Mouse (Mus musculus): ENCODE results near the gene Rasl11b.

Rasl11b gene

GRCm38 (mm10) chr5:74194841-74195613, at the start of gene Rasl11b:
TSS of gene Rasl11b (plus strand) at chr5:74195286.
- DNase-seq (ENCODE audit: low spot score), result peak; percentile 95

GRCm38 (mm10) chr5:74147631-74148030, 47.5 kb upstream of the Rasl11b start:
- DNase-seq (ENCODE audit: low spot score), result no peak

GRCm38 (mm10) chr5:74149975-74150374, 45.1 kb upstream of the Rasl11b start:
- DNase-seq (ENCODE audit: low spot score), result no peak

- DNase-seq (ENCODE audit: low spot score), result no peak
Measured at GRCm38 (mm10) chr5:74151774-74152173, 43.3 kb upstream of the Rasl11b start.

- peak; percentile 46 for DNase-seq (ENCODE audit: low spot score)
Measured at GRCm38 (mm10) chr5:74155860-74156351, 39.2 kb upstream of the Rasl11b start.

GRCm38 (mm10) chr5:74158929-74159632, 36.0 kb upstream of the Rasl11b start:
- DNase-seq (ENCODE audit: low spot score), result no peak

- DNase-seq (ENCODE audit: low spot score), result no peak
Measured at GRCm38 (mm10) chr5:74159906-74160305, 35.2 kb upstream of the Rasl11b start.

GRCm38 (mm10) chr5:74160349-74160748, 34.7 kb upstream of the Rasl11b start:
- DNase-seq (ENCODE audit: low spot score), result no peak

- DNase-seq (ENCODE audit: low spot score), result peak; percentile 76
Measured at GRCm38 (mm10) chr5:74161297-74161926, 33.7 kb upstream of the Rasl11b start.

- peak; percentile 24 for DNase-seq (ENCODE audit: low spot score)
Measured at GRCm38 (mm10) chr5:74162013-74162412, 33.1 kb upstream of the Rasl11b start.

- no peak for DNase-seq (ENCODE audit: low spot score)
Measured at GRCm38 (mm10) chr5:74163141-74163540, 31.9 kb upstream of the Rasl11b start.

GRCm38 (mm10) chr5:74164547-74164946, 30.5 kb upstream of the Rasl11b start:
- no peak for DNase-seq (ENCODE audit: low spot score)

GRCm38 (mm10) chr5:74166642-74167041, 28.4 kb upstream of the Rasl11b start:
- no peak for DNase-seq (ENCODE audit: low spot score)

- no peak for DNase-seq (ENCODE audit: low spot score)
Measured at GRCm38 (mm10) chr5:74168085-74168484, 27.0 kb upstream of the Rasl11b start.

GRCm38 (mm10) chr5:74171768-74172167, 23.3 kb upstream of the Rasl11b start:
- no peak for DNase-seq (ENCODE audit: low spot score)

GRCm38 (mm10) chr5:74172208-74172607, 22.9 kb upstream of the Rasl11b start:
- DNase-seq (ENCODE audit: low spot score), result no peak

GRCm38 (mm10) chr5:74173162-74173844, 21.8 kb upstream of the Rasl11b start:
- DNase-seq (ENCODE audit: low spot score), result no peak

- DNase-seq (ENCODE audit: low spot score), result no peak
Measured at GRCm38 (mm10) chr5:74175526-74176270, 19.4 kb upstream of the Rasl11b start.

GRCm38 (mm10) chr5:74180216-74180615, 14.9 kb upstream of the Rasl11b start:
- DNase-seq (ENCODE audit: low spot score), result peak; percentile 32

GRCm38 (mm10) chr5:74183118-74183517, 12.0 kb upstream of the Rasl11b start:
- DNase-seq (ENCODE audit: low spot score), result no peak

- DNase-seq (ENCODE audit: low spot score), result no peak
Measured at GRCm38 (mm10) chr5:74184607-74185006, 10.5 kb upstream of the Rasl11b start.
